Mouse (Mus musculus) spleen, adult 2 months (tissue): ENCODE measurements around the gene Ncaph2.

Experiments used
- CTCF ChIP-seq: fragments of 200-500 bp; IDR thresholded peaks from 2 replicates; pipeline ENCODE4 v1.5.1; 2011; ENCODE audit warnings: mild to moderate bottlenecking, inconsistent platforms; ENCODE audit not compliant: insufficient read depth, insufficient read length, insufficient replicate concordance; ENCODE audit errors: extremely low read depth
- POLR2A ChIP-seq: fragments of 200-500 bp; IDR thresholded peaks from 2 replicates; pipeline ENCODE4 v1.6.1; 2011; ENCODE audit warnings: low read depth, low read length, inconsistent platforms

- no peak for TF ChIP-seq POLR2A
- no peak for TF ChIP-seq CTCF
These were observed 3.5 kb upstream of the Ncaph2 start for GRCm38 (mm10) chr15:89352054-89352453.
